Mouse (Mus musculus) heart, adult 9 months (tissue): ENCODE results near the gene Eif4a3.
"Not testable (repeated sequence)": the region's sequence is repeated elsewhere in the genome, so short reads cannot be mapped to it uniquely, and the experiment has no call there.

ENCODE experiments used
- DNase-seq, 2 experiments: peaks; one replicate each; pipeline ENCODE4 v3.0.0; 2022; ENCODE audit warnings: low spot score in 2 of 2

Eif4a3 gene

GRCm38 (mm10) chr11:119249011-119249410 is 50.9 kb downstream of the Eif4a3 start:
- peak; percentile 32 to 61 for DNase-seq

GRCm38 (mm10) chr11:119245543-119245942 is 54.3 kb downstream of the Eif4a3 start:
- not testable (repeated sequence) for DNase-seq

- no peak for DNase-seq
These were observed 60.4 kb downstream of the Eif4a3 start for GRCm38 (mm10) chr11:119239480-119239879.
